Mouse (Mus musculus) midbrain, postnatal 0 days (tissue): ENCODE results near the gene Hist1h2ak. TPM values are rescaled to one million over a fixed set of nuclear protein-coding genes. Genes with fewer than 3 reads are reported as not detected.

Experiments used
- ATAC-seq: fragments of 200-750 bp; cut with Nextera tagmentation; 2 replicates; pipeline ENCODE4 v1.8.0; 2017; ENCODE audit warnings: moderate number of reproducible peaks, mild to moderate bottlenecking, moderate TSS enrichment, moderate library complexity; ENCODE audit not compliant: low FRiP score
- DNase-seq: peaks from one replicate; pipeline ENCODE4 v3.0.0-alpha.2; 2015; ENCODE audit warnings: low spot score
- H3K27ac ChIP-seq: fragments of 300-500 bp; sonication (generic); 2 replicates; pipeline ENCODE4 v1.5.1; 2014; ENCODE audit warnings: low read depth, mild to moderate bottlenecking, low read length, mixed read lengths
- H3K27me3 ChIP-seq: fragments of 300-500 bp; sonication (generic); 2 replicates; pipeline ENCODE4 v1.6.1; 2014; ENCODE audit warnings: low read length, control low read depth, mixed read lengths; ENCODE audit not compliant: insufficient read depth
- H3K36me3 ChIP-seq: fragments of 300-500 bp; sonication (generic); 2 replicates; pipeline ENCODE4 v1.6.1; 2014; ENCODE audit warnings: low read length, control low read depth, mixed read lengths; ENCODE audit not compliant: insufficient read depth
- H3K4me1 ChIP-seq: fragments of 300-500 bp; sonication (generic); 2 replicates; pipeline ENCODE4 v1.6.1; 2014; ENCODE audit warnings: mild to moderate bottlenecking, control low read depth, antibody characterized with exemption, low read length, mixed read lengths; ENCODE audit not compliant: insufficient read depth
- H3K4me2 ChIP-seq: fragments of 300-500 bp; sonication (generic); 2 replicates; pipeline ENCODE4 v1.6.1; 2014; ENCODE audit warnings: low read depth, mild to moderate bottlenecking, low read length, mixed read lengths; ENCODE audit not compliant: poor library complexity, severe bottlenecking
- H3K4me3 ChIP-seq: fragments of 300-500 bp; sonication (generic); 2 replicates; pipeline ENCODE4 v1.5.1; 2014; ENCODE audit warnings: low read depth, mild to moderate bottlenecking, low read length, moderate library complexity
- H3K9ac ChIP-seq: fragments of 300-500 bp; sonication (generic); replicated peaks from 2 replicates; pipeline ENCODE4 v1.6.1; 2014; ENCODE audit warnings: mild to moderate bottlenecking, low read length, moderate library complexity, mixed read lengths; ENCODE audit not compliant: poor library complexity, severe bottlenecking
- H3K9me3 ChIP-seq: fragments of 300-500 bp; sonication (generic); 2 replicates; pipeline ENCODE4 v1.6.1; 2016; ENCODE audit warnings: low read length, control low read depth
- CTCF ChIP-seq: IDR thresholded peaks from 2 replicates; pipeline ENCODE4 v1.5.1; 2016; ENCODE audit warnings: antibody characterized with exemption, mild to moderate bottlenecking
- WGBS: fragments of 180-500 bp; shearing (Covaris S2); extraction: QIAGEN DNeasy Blood & Tissue Kit; methylation state at CpG from one replicate; pipeline ENCODE4 v1.1.7; 2014; 5-methylcytosine and 5-hydroxymethylcytosine counted together
- polyA plus RNA-seq: library from polyadenylated mRNA; unstranded; fragments of >200 nt; fragmentation: Nextera tagmentation; extraction: Ambion mirVana; gene quantifications from 2 replicates; pipeline ENCODE4 v1.2.1, GENCODE M21; 2015
- total RNA-seq: library from RNA; depleted of rRNA; stranded (reverse); fragments of >200 nt; gene quantifications from 2 replicates; pipeline ENCODE4 v1.2.3, GENCODE M21; 2014

Hist1h2ak gene
- total and polyA plus RNA-seq, 2 experiments from 2014 or later, result 4.6 to 276 TPM

DNA sequence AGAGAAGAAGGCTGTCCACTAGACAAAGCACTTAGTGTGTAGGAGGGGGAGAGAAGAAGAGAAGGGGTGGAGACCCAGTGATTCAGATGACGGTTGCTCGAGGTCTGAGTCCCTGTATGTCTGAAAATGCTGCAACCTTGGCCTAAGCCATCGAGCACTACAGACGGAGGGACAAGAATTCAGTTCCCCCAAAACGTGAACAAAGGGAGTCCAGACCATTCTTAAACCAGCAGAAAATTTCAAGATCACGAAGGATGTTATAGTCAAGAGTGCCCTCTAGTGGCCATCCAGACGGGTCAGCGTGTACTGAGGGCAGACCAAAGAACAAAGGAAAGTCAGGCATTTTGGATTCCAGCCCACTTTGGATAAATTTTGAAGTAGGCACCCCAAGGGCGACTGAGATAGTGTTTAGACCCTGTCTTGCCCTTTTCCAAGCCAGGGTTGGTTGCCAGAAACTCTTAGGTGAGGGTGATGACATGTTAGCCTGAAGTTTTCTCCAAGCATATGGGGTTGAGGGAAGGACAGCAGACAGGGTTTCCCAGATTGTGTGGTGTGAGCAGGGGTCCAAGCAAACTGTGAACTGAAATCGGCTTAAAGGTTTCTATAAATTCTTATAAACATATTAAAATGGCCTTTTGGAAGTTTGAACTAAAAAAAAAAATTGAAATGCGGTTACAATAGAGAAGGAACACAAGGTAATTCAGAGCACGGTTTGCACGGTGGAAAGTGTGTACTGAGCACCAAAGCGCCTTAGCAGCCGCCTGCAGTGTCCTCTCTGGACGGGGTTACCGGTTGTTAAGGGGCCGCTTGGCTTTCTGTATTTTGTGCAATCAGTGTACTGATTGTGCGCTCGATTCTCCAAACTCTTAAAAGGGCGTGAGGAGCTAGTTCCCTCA lies 19.4 kb downstream of the Hist1h2ak start:
- Histone ChIP-seq H3K36me3 (no peaks in the 10 kb centered on the region), H3K9me3 (no peaks in the 10 kb centered on the region), H3K27me3 (no peaks in the 10 kb centered on the region), H3K9ac (peak overlapping the region; percentile 57), H3K4me2 (peak overlapping the region; percentile 67), H3K27ac (peak overlapping the region; percentile 81), H3K4me1 (no peaks in the 10 kb centered on the region), H3K4me3 (peak overlapping the region; percentile 46)
- peak; percentile 83 for ATAC-seq
- peak; percentile 96 for DNase-seq
- under 1% methylated on average over 21 of the region's 21 CpGs for WGBS
- peak; percentile 90 for TF ChIP-seq CTCF

DNA sequence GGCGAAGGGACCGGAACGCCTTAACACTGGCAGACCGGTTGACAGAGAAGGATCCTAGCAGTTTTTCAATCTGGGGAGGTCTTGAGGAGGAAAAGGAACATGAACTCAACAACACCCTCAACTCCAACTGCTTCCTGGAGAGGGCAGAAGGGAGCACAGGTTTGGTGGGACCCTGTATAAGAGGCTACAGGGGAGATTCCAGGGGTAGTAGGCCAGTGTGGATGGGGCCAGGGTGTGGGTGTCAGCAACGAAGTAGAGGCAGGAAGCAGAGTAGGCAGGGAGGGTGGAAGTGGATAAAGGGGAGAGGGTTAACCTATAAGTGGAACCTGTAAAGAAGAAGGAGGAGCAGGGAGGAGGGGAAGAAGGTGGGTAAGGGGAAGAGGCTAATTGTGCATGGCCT lies 20.2 kb downstream of the Hist1h2ak start:
- 62% methylated on average over 5 of the region's 5 CpGs for WGBS
- TF ChIP-seq CTCF, result peak; percentile 39
- no peak overlapping the region for H3K9ac ChIP-seq
- H3K4me1 ChIP-seq, result no peaks in the 10 kb centered on the region
- H3K4me3 ChIP-seq, result no peak overlapping the region
- H3K9me3 ChIP-seq, result no peaks in the 10 kb centered on the region
- DNase-seq (no peak), ATAC-seq (peak; percentile 10; the same call in 1 of the 2 replicates)
- no peaks in the 10 kb centered on the region for H3K27me3 ChIP-seq
- H3K27ac ChIP-seq, result peak overlapping the region; percentile 81
- H3K36me3 ChIP-seq, result no peaks in the 10 kb centered on the region
- peak overlapping the region; percentile 67 for H3K4me2 ChIP-seq

DNA sequence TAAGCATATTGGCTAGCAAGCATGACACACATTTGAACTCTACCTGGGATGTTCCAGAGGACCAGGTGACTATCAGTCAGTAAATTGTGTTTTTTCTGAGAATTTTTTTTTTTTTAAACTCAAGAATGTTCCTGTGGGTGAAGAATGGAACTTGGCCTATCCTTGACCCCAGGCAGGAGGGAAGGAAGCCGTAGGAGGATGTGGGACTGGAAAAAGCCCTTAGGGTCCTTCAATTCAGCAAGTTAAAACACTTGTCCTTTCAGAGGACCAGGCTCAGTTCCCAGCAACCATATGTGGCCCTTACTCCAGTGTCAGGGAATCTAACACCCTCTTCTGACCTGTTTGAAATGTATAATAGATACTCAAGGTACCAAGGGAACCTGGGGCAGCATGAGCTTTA lies 24.1 kb downstream of the Hist1h2ak start:
- no peak for TF ChIP-seq CTCF
- DNase-seq, result no peak
- 82% methylated on average over 1 of the region's 1 CpGs for WGBS
- no peak for ATAC-seq
- Histone ChIP-seq H3K27ac (no peak overlapping the region), H3K27me3 (no peaks in the 10 kb centered on the region), H3K4me2 (no peak overlapping the region), H3K9ac (no peak overlapping the region), H3K36me3 (no peaks in the 10 kb centered on the region), H3K4me3 (no peak overlapping the region), H3K9me3 (no peaks in the 10 kb centered on the region), H3K4me1 (no peaks in the 10 kb centered on the region)

DNA sequence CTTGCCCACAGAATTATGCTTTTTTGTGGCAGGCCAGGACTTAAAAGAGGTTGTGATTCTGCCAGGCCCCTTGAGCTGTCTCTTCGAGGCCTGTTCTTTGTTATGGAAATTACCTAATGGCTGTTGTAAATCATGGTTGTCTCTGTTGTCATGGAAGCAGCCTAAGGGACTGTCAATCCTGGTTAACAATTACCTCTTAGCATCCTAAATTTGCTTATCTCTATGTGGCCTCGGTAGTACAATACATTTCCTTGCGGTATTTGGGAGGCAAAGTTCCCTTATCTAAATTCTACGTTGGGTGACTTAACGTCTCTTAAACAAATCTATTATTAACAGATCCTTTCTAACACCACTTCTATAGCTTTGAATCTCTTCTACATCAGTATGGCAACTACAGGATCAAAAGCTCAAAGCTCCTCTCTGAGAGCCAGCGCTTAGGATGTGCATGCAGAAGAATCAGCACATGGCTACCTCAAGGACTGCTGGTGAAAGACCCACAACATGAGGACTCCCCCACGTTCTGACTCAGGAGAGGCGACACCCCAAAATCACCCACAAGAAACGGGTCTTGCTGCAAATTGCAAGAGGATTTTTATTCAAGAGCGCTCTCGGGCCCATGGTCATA lies 25.6 kb downstream of the Hist1h2ak start:
- Histone ChIP-seq H3K27me3 (no peaks in the 10 kb centered on the region), H3K4me1 (no peaks in the 10 kb centered on the region), H3K4me3 (no peak overlapping the region), H3K36me3 (no peaks in the 10 kb centered on the region), H3K9ac (no peak overlapping the region), H3K4me2 (no peak overlapping the region), H3K9me3 (no peaks in the 10 kb centered on the region), H3K27ac (no peak overlapping the region)
- no peak for ATAC-seq
- no peak for TF ChIP-seq CTCF
- DNase-seq, result no peak
- 28% methylated on average over 11 of the region's 11 CpGs for WGBS

DNA sequence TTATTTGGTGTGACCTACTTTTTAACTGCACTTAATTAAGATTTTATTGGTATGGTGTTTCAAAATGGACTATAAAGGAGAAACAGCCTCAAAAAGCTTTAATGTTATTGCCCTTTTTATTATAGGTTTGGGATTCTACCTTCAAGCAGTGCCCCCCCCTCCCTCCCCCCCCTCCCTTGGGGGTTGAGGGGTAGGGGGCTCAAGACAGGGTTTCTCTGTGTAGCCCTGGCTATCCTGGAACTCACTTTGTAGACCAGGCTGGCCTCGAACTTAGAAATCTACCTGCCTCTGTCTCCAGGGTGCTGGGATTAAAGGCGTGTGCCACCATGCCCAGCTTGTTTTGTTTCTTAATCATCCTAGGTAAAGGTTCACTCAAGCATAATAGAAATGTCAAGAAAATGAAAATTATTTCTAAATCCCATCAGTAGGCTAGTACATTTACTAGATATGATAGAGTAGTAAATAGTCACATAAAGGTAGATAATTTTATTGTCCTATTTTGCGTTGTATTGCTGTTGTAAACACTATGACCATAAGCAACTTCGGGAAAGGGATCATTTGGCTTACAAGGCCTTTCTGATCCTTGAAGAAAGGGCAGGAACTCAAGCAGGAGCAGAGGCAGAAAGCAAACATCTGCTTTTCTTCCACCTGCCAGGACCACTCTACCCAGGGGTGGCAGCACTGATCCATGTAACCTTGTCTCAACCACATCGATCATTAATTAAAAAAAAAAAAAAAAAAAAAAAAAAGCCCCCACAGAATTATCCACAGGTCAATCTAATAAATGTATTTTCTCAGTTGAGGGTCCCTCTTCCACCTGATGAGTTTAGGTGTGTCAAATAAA lies 30.4 kb downstream of the Hist1h2ak start:
- Histone ChIP-seq H3K27me3 (no peaks in the 10 kb centered on the region), H3K4me1 (no peaks in the 10 kb centered on the region; the same call in 1 of the 2 replicates), H3K4me2 (no peak overlapping the region), H3K4me3 (no peak overlapping the region), H3K9me3 (no peaks in the 10 kb centered on the region), H3K36me3 (no peaks in the 10 kb centered on the region), H3K27ac (no peak overlapping the region), H3K9ac (no peak overlapping the region)
- no peak for ATAC-seq
- 37% methylated on average over 5 of the region's 5 CpGs for WGBS
- TF ChIP-seq CTCF, result peak; percentile 22
- DNase-seq, result no peak
